Mouse (Mus musculus): ENCODE data around the gene Tulp1.

DNA sequence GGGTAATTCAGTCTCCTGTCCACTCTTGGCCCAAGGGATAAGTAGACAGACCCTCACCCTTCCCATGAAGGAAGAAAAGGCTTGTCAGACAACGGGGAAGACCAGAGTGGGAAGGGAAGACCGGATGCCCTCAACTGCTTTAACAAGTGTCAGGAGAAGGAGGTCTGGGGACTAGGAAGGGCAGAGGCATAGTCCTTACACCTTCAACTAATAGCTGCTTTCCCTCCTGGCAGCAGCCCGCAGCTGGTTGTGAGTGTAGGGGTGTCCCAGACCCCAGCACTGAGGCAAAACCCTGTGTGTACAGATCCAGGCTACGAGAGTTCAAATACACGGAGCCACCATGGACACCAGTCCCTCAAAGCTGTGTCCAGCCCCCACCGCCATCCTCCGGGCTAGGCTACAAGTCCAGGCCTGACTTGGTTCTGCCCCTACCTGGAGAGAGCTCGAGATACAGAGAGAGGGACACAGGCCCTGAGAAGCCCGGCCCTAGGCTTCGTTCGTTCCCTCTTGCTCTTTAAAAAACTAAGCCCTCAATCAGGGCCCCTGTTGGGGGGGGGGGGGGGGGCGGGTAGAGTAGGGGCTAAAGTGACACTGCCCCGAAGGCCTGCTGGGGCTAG is 15.7 kb downstream of the Tulp1 start:
- no peak for TF ChIP-seq CTCF (IDR thresholded peaks at IDR 0.05; ENCODE audit: low read depth, low read length)
- TF ChIP-seq POLR2A (IDR thresholded peaks at IDR 0.05; ENCODE audit: extremely low read depth, insufficient read depth, low read length), result no peak

All from liver, adult 2 months (tissue).